Mouse (Mus musculus): ENCODE data around the gene Sh2d7. TPM values are rescaled to one million over a fixed set of nuclear protein-coding genes. Genes with fewer than 3 reads are reported as not detected.

The Sh2d7 gene
- polyA plus RNA-seq, 1 experiment, result 0.10 TPM

DNA sequence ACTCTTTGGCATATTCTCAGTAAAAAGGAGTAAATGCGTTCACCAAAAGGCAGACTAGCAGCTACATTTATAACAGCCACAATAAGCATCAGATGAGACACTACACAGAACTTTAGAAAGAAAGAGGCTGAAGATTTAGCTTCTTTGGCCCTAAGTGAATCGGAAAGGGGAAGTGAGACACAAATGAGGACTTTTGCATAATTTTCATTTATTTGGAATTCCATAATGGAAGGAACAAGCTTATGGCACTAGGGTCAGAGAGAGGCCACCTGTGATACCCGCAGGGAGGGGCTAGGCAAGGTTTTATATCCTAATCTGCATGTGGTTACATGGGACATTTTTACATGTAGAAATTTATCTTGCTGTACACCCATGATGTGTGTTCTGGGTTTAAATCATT lies 1.3 kb upstream of the Sh2d7 start:
- TF ChIP-seq POLR2A (IDR thresholded peaks at IDR 0.05; ENCODE audit: extremely low read depth, insufficient read depth, low read length) (no peak), CTCF (IDR thresholded peaks at IDR 0.05; ENCODE audit: extremely low read depth, insufficient read depth, low read length) (no peak)
- Histone ChIP-seq H3K4me1 (ENCODE audit: control insufficient read depth, insufficient read depth, low read length) (peaks cover 4% of the 10 kb centered on the region), H3K27ac (ENCODE audit: insufficient read depth, low read length) (no peak overlapping the region), H3K4me3 (ENCODE audit: insufficient read depth, low read length) (no peak overlapping the region)

DNA sequence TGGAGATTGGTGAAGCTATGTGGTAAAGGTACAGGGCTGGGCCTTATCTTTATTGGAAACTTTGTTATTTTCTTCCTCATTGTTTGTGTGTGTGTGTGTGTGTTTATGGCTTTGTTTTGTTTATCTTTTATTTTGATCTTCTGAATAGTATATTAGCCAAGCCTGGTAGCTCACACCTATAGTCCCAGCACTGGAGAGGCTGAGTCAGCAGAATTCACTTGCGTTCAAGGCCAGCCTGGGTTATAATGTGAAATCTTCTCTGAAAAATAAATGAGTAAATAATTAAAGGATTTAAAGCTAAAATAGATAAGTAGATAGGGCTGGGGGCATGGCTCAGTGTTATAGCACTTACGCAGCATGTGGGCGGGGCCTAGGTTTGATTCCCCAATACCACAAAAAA lies 540 bp upstream of the Sh2d7 start:
- no peak for TF ChIP-seq CTCF (IDR thresholded peaks at IDR 0.05; ENCODE audit: extremely low read depth, insufficient read depth, low read length)
- TF ChIP-seq POLR2A (IDR thresholded peaks at IDR 0.05; ENCODE audit: extremely low read depth, insufficient read depth, low read length), result no peak
- Histone ChIP-seq H3K27ac (ENCODE audit: insufficient read depth, low read length) (no peak overlapping the region), H3K4me1 (ENCODE audit: control insufficient read depth, insufficient read depth, low read length) (peaks cover 4% of the 10 kb centered on the region), H3K4me3 (ENCODE audit: insufficient read depth, low read length) (no peak overlapping the region)

DNA sequence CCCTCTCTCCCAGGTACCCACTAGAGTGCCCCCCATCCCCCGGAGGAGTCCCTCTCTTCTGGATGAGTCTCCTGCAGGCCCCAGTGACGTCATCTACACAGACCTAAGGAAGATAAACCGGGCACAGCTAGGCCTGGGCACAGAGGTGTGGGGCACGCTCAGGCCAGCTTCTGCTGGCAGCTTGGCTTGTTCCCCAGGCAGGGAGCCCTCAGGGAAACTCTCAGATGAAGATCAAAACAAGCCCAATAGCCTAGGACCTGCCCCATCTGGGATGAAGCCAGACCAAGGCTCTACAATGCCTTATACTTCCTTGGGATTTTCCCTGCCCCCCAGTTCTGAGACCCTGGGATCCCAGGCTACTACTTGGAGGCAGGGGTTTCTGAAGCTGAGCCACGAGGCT lies 2.0 kb downstream of the Sh2d7 start:
- TF ChIP-seq POLR2A (IDR thresholded peaks at IDR 0.05; ENCODE audit: extremely low read depth, insufficient read depth, low read length) (no peak), CTCF (IDR thresholded peaks at IDR 0.05; ENCODE audit: extremely low read depth, insufficient read depth, low read length) (no peak)
- no peak overlapping the region for H3K4me3 ChIP-seq (ENCODE audit: insufficient read depth, low read length)
- H3K27ac ChIP-seq (ENCODE audit: insufficient read depth, low read length), result no peak overlapping the region
- H3K4me1 ChIP-seq (ENCODE audit: control insufficient read depth, insufficient read depth, low read length), result no peaks in the 10 kb centered on the region

DNA sequence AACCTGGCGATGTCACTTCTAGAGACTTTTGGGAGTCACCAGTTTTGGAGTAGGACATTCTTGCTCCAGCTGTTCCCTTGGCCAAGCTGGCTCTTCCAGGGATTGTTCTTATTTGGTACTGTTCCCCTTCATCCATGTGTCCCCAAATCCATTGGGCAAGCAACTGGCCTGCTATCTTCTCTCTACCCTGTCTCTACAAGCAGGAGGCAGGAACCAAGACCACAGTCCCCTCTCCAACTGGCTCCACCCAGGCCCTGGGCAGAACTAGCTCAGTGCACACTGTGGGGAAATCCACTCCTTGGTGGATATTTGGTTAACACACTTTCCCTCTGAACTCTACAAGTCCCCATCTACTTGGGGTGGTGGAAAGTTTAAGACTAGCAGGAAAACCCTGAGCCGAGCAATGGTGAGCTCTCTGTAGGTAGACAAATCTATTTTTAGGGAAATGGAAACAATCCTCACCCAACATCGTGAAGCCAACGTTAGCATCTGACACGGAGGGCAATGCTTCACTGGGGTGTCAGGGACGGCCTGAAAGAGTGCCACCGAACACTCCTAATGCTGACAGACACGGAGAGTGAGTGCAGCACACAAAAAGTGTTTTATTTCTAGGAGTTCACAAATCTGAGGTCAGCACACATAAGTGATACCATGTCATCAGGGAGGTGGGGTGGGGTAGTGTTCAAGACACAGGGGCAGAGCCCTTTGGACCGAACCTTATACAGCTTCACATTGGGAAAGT lies 5.6 kb downstream of the Sh2d7 start:
- Histone ChIP-seq H3K4me1 (ENCODE audit: control insufficient read depth, insufficient read depth, low read length) (no peaks in the 10 kb centered on the region), H3K27ac (ENCODE audit: insufficient read depth, low read length) (no peak overlapping the region), H3K4me3 (ENCODE audit: insufficient read depth, low read length) (no peak overlapping the region)
- TF ChIP-seq POLR2A (IDR thresholded peaks at IDR 0.05; ENCODE audit: extremely low read depth, insufficient read depth, low read length) (no peak), CTCF (IDR thresholded peaks at IDR 0.05; ENCODE audit: extremely low read depth, insufficient read depth, low read length) (no peak)

DNA sequence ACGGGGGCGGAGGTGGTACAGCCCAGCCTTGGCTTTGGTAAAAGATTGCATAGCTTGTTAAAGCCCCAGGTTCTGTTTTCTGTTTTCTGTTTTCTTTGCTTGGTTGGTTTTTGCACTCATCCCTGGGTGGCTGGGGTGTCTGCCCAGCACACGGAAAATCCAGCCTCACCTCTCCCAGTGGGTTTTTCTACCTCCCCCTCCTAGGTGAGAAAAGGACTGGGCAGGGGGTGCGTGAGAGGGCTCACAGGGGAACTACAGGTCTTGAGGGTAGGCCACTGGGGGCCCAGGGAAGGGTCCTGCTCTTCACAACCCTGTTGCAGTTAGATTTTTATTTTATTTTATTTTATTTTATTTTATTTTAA lies 6.2 kb downstream of the Sh2d7 start:
- no peak overlapping the region for H3K27ac ChIP-seq (ENCODE audit: insufficient read depth, low read length)
- no peaks in the 10 kb centered on the region for H3K4me1 ChIP-seq (ENCODE audit: control insufficient read depth, insufficient read depth, low read length)
- TF ChIP-seq CTCF (IDR thresholded peaks at IDR 0.05; ENCODE audit: extremely low read depth, insufficient read depth, low read length), result no peak
- TF ChIP-seq POLR2A (IDR thresholded peaks at IDR 0.05; ENCODE audit: extremely low read depth, insufficient read depth, low read length), result no peak
- H3K4me3 ChIP-seq (ENCODE audit: insufficient read depth, low read length), result no peak overlapping the region

DNA sequence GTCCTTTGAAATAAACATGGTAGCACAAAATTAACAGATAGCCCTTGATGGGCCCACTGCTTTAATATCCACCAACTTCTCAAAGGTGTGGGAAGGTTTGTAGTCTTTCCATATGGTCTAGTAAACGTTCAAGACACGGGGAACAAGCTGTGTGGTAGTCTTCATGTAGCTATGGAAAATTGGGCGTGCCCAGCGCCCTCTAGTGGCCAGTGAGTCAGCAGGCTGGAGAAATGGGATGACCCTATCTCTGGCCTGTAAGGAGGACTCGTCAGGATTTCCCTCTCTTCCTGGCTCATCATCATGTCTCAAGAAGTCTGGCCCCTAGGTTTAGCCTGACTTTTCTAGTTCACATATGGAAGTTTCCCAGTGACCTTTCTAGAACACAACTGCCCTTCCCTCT lies 8.8 kb downstream of the Sh2d7 start:
- Histone ChIP-seq H3K4me3 (ENCODE audit: insufficient read depth, low read length) (no peak overlapping the region), H3K4me1 (ENCODE audit: control insufficient read depth, insufficient read depth, low read length) (no peaks in the 10 kb centered on the region), H3K27ac (ENCODE audit: insufficient read depth, low read length) (no peak overlapping the region)
- TF ChIP-seq CTCF (IDR thresholded peaks at IDR 0.05; ENCODE audit: extremely low read depth, insufficient read depth, low read length) (peak; percentile 76), POLR2A (IDR thresholded peaks at IDR 0.05; ENCODE audit: extremely low read depth, insufficient read depth, low read length) (no peak)

DNA sequence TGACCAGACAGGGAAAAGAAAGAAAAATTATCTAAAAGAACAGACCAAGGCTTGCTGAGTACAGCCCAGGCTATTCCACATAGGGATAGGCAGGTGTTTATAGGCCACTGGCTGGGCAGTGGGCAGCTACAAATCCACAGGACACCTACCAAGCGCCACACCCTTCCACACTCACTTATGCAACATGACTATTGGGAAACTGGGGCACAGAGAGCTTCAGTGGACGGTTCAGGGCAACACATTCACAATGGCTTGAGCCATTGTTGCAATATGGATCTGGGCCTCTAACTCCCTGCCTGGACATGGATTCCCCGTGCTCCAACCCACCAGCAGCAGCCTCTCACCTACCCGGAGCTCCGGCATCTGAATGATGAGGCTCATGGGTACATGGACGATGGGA lies 10.6 kb downstream of the Sh2d7 start:
- H3K27ac ChIP-seq (ENCODE audit: insufficient read depth, low read length), result no peak overlapping the region
- no peaks in the 10 kb centered on the region for H3K4me1 ChIP-seq (ENCODE audit: control insufficient read depth, insufficient read depth, low read length)
- no peak for TF ChIP-seq POLR2A (IDR thresholded peaks at IDR 0.05; ENCODE audit: extremely low read depth, insufficient read depth, low read length)
- TF ChIP-seq CTCF (IDR thresholded peaks at IDR 0.05; ENCODE audit: extremely low read depth, insufficient read depth, low read length), result no peak
- no peak overlapping the region for H3K4me3 ChIP-seq (ENCODE audit: insufficient read depth, low read length)

DNA sequence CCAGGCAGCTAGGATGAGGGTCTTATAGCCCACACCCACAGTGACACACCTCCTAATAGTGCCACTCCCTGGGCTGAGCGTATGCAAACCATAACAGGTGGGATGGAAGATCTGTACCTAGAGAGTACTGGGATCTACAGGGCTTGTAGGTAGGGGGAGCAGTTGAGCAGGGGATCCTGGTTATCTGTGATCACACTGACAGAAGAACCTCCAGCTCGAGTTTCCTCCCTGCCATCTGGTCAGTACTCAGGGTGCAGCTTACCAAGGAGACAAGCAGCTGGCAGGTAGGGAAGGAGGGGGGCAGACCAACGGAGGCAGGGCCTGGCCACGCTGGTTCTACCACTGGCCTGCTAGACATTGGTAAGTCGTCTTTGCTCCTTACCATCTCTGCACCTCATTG lies 13.6 kb downstream of the Sh2d7 start:
- Histone ChIP-seq H3K4me3 (ENCODE audit: insufficient read depth, low read length) (no peak overlapping the region), H3K4me1 (ENCODE audit: control insufficient read depth, insufficient read depth, low read length) (no peaks in the 10 kb centered on the region; the same call in 1 of the 2 replicates)
- TF ChIP-seq POLR2A (IDR thresholded peaks at IDR 0.05; ENCODE audit: extremely low read depth, insufficient read depth, low read length), result no peak
- TF ChIP-seq CTCF (IDR thresholded peaks at IDR 0.05; ENCODE audit: extremely low read depth, insufficient read depth, low read length), result peak; percentile 50

DNA sequence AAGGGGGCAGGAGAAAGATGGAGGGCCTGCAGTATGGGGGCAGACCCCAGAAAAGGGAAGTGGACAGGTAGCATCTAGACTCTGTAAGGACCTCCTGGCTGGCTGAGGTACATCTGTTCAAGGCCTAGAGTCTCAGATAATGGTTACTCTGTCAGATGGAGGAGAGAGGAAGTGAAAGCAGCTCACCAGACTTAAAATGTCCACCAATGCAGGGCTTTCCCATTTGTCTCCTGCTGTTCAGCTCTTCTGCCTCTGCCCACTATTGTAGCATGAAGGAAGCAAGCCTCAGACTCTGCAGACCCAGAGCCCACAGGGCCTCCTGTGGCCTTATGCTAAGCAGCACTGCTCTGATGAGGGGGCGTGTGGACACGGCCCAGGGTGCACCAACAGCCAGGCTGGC lies 16.3 kb downstream of the Sh2d7 start:
- no peak overlapping the region for H3K4me3 ChIP-seq (ENCODE audit: insufficient read depth, low read length)
- H3K4me1 ChIP-seq (ENCODE audit: control insufficient read depth, insufficient read depth, low read length), result no peaks in the 10 kb centered on the region; the same call in none of the 2 replicates
- H3K27ac ChIP-seq (ENCODE audit: insufficient read depth, low read length), result no peak overlapping the region
- TF ChIP-seq POLR2A (IDR thresholded peaks at IDR 0.05; ENCODE audit: extremely low read depth, insufficient read depth, low read length) (no peak), CTCF (IDR thresholded peaks at IDR 0.05; ENCODE audit: extremely low read depth, insufficient read depth, low read length) (no peak)

More for the DNA sequence above, 13.6 kb downstream of the Sh2d7 start:
- no peak overlapping the region for H3K27ac ChIP-seq (ENCODE audit: insufficient read depth, low read length)

DNA sequence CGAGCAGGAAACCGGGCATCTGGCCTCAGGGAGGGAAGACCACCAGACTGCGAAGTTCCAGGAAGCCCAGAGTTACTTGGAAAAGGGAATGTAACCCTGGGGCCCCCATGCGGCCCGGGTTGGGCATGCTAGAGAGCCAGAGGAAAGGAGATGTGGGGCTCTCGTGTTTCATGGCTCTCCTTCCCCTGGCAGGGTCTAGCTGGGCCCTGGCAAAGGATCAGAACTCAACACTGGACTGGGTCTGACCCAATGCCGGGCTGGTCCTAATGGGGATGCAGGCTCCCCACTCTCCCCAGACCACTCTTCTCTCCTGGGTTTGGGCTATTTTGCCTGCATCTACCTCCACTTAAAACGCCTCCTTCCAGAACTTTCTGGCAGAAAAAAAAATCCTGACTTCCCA lies 19.9 kb downstream of the Sh2d7 start:
- Histone ChIP-seq H3K4me3 (ENCODE audit: insufficient read depth, low read length) (no peak overlapping the region), H3K4me1 (ENCODE audit: control insufficient read depth, insufficient read depth, low read length) (no peaks in the 10 kb centered on the region; the same call in none of the 2 replicates), H3K27ac (ENCODE audit: insufficient read depth, low read length) (no peak overlapping the region)
- no peak for TF ChIP-seq POLR2A (IDR thresholded peaks at IDR 0.05; ENCODE audit: extremely low read depth, insufficient read depth, low read length)
- TF ChIP-seq CTCF (IDR thresholded peaks at IDR 0.05; ENCODE audit: extremely low read depth, insufficient read depth, low read length), result no peak
